Mouse (Mus musculus) lung, postnatal 0 days (tissue): Measurements from ENCODE around the gene Acer2.

Experiments
- CTCF ChIP-seq: IDR thresholded peaks from 2 replicates; pipeline ENCODE4 v1.5.1; 2016; ENCODE audit warnings: antibody characterized with exemption, mild to moderate bottlenecking
- EP300 ChIP-seq: IDR thresholded peaks from 2 replicates; pipeline ENCODE4 v1.6.1; 2016; ENCODE audit warnings: antibody characterized with exemption, mild to moderate bottlenecking, control low read depth

- TF ChIP-seq CTCF = no peak
- TF ChIP-seq EP300 = no peak
These were observed 10.1 kb upstream of the Acer2 start for GRCm38 (mm10) chr4:86864087-86864486.
